Mouse (Mus musculus) cerebellum, postnatal 14 days (tissue): ENCODE data around the gene Zfp984.
"Not testable (repeated sequence)": the region's sequence is repeated elsewhere in the genome, so short reads cannot be mapped to it uniquely, and the experiment has no call there.

Experiments used
- DNase-seq, 2 experiments: peaks; one replicate each; pipeline ENCODE4 v3.0.0; 2021; ENCODE audit warnings: mixed read lengths in 2 of 2

Zfp984 gene

DNA sequence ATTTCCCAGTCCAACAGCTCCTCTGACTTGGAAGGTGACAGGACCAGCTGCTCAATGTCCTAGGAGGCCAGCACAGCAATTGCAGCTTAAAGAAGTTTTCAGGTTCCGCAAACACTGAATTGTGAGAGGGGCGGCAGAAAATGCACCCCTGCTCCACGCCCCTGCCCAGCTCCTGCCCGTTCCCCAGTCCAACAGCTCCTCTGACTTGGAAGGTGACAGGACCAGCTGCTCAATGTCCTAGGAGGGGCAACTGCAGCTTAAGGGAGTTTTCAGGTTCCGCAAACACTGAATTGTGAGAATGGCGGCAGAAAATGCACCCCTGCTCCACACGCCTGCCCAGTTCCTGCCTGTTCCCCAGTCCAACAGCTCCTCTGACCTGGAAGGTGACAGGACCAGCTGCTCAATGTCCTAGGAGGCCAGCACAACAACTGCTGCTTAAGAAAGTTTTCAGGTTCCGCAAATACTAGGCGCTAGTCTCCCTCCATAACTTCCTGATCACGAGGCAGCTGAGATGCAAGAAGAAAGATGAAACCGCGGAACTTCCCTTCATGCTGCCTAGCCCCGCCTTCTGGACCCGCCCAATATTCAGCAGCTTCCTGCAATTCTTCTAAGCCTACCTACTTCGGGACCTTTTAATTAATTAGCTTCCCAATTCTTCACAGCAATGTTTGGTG lies at the start of gene Zfp984:
Zfp984 (minus strand) TSS at position 497 of the 674 bp plus-strand sequence.
- not testable (repeated sequence) for DNase-seq

GRCm38 (mm10) chr4:147850776-147851175 lies 41.2 kb upstream of the Zfp984 start:
- no peak for DNase-seq

DNA sequence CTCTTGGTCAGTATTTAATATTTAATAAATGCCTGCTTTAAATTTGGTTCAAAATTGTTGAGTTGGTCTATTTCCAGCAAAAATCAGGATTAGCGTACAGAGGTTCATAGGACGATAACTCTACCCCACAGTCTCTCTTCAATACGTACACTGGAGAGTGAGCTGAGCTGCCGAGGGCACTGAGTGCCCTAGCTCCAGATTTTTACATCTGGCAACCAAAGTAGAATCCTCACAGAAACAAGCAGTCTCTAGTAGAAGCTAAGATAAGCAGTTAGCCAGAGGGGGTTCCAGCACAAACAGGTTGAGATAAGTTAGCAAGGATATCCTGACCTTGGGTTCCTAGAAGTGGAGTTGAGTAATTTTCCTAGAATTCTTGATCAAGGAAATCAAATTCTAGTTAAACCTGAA lies 39.0 kb upstream of the Zfp984 start:
- DNase-seq: no peak

DNA sequence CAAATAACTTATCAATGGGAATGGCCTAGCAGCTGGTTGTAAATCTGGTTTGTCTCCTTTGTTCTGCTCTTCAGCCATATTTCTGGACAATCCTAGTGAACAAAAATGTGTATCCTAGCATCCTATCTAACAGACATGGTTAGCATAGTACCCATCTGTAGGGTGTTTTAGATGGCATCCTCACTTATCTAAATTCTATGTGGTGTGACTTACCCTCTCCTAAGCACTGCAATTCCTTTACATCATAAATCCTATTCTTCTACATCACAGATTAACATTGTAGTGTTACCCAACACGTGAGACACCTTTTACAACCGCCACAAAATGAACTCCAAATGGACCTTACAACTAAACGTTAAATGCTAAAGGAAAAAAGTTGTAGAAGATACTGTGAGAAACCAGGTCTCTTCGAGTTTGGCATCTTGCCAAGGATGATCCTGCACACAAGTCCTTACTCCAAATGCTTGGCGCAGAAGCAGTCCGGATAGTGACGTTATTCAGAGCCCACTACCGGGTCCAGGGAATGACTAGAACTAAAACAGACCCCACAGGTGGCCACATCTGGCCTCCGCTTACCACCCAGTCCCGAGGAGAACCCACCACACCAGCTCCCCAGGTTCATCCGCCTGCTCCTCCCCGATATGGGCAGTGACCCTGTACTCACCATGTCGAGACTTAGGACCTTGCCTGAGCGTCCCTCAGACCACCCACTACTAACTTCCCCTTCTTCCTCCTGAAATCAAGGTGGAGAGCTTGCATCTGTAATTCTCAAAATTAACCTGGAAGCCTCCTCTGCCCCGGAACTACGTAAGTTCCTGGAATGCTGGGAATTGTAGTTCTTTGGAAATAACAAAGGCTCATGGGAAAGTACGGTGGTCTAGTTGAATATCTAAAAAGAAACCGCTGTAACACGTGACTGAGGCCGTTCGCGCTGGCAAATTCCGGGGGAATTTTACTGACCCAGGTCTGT lies 38.3 kb upstream of the Zfp984 start, which contains the start of gene Zfp933:
Zfp933 (minus strand) TSS at position 753 of the 970 bp plus-strand sequence.
- peak; percentile 68 to 79 for DNase-seq

- no peak for DNase-seq
These were observed 33.3 kb upstream of the Zfp984 start for GRCm38 (mm10) chr4:147842871-147843270.

- DNase-seq: peak; percentile 29 to 35
These were observed 29.7 kb upstream of the Zfp984 start for GRCm38 (mm10) chr4:147839282-147839681.

GRCm38 (mm10) chr4:147824389-147824788 lies 14.8 kb upstream of the Zfp984 start:
- no peak for DNase-seq

DNA sequence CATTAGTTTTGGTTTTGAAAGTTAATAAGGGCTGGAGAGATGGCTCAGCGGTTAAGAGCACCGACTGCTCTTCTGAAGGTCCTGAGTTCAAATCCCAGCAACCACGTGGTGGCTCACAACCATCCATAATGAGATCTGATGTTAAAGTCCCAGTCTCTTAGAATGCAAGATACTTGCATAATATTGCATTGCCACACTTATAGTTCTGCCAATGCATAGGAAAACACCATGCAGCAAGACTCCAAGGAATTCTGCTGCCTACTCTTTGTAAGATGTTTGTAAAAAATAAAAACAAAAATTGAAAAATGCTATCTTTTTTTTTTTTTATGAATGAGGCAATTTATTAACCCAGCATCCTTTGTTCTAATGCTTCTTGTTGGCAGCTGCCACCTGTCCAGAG lies 11.8 kb upstream of the Zfp984 start:
- not testable (repeated sequence) for DNase-seq

DNA sequence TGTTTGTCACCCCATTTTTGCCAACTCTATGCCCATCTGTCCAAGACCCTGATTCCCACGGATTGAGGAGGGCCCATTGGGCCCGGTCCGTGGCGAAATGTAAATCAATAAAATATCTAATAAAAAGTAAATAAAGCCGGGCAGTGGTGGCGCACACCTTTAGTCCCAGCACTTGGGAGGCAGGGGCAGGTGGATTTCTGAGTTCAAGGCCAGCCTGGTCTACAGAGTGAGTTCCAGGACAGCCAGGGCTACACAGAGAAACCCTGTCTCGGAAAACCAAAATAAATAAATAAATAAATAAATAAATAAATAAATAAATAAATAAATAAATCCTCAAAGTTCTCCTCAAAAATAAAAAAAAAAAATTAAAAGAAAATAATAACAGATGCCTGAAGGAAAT lies 10.1 kb upstream of the Zfp984 start:
- not testable (repeated sequence) for DNase-seq

DNA sequence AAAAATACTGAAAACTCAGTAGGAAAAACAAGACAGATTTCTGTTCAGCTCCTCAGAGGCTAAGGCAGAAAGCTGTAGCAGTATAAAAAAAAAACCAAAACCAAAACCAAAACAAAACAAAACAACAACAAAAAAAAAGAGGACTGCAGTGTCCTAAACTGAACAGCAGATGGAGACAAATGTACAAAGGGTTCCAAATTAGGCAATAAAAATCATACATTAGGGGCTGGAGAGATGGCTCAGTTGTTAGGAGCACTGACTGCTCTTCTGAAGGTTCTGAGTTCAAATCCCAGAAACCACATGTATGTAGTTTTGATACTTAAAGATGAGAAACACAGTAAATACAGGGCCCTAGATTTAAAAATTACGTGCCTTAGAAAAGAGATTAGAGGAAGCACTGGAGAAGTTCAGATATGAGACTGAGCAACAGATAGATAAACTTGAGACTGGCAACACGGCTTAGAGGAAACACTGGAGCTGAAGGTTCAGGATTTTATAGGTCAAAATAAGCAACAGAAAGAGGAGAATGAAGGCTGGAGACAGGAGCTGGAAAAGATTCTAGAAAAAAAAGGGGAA lies 5.1 kb upstream of the Zfp984 start:
- no peak for DNase-seq

DNA sequence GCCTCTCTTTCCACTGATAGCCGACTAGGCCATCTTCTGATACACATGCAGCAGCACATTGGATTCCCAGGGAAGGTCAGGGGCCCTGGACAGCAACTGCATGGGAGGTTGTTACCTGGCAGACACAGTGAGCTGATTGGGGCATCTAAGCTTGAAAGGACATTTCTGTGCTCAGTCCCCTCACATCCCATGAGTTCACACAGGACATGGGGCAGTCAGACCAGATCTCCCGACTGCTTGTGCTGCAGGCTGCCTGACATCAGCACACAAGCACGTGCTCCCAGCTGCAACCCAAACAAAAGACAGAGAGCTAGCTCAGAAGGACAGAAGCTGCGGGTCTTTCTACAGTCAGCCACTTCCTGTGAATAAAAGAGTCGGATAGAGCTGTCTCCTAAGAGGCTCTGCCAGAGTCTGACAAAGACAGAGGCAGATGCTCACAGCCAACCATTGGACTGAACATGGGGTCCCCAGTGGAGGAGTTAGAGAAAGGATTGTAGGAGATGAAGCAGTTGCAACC lies 3.7 kb upstream of the Zfp984 start:
- no peak for DNase-seq

- not testable (repeated sequence) for DNase-seq
These were observed 347 bp upstream of the Zfp984 start for GRCm38 (mm10) chr4:147809966-147810304.

DNA sequence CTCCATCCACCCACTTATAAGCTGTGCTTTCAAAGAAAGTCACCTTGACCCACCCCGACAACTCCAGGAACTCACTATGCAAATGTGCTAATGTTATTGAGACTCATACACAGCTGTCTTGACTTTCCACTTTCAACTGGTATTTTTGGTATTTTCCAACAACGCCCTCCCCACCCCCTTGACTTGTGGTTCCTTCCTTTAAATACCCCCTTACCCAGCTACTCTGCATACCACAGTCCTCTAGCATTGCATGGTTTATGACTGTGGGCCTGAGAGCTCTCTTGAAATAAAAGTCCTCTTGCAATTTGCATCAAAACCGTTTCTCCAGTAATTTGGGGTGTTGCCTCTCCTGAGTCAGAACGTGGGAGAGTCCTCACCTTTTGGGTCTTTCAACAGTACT lies 1.1 kb downstream of the Zfp984 start:
- not testable (repeated sequence) for DNase-seq

DNA sequence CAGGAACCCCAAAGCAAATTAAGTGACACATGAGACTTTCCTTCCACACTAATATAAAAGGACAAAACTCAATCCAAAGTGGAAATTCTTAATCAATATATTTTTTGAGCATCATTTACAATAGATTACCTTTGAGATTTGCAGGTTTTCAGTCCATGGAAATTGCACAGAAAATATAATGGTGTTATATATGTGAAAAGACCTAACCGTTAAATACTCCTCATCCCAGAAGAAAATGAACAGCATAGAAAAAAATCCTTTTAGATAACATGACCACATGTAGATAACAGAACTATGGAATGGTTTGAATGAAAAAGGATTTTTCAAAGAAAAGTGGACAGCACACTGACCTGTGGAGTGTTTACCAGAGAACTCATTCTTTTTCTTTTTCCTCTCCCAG lies 14.3 kb downstream of the Zfp984 start:
- DNase-seq: not testable (repeated sequence)

DNA sequence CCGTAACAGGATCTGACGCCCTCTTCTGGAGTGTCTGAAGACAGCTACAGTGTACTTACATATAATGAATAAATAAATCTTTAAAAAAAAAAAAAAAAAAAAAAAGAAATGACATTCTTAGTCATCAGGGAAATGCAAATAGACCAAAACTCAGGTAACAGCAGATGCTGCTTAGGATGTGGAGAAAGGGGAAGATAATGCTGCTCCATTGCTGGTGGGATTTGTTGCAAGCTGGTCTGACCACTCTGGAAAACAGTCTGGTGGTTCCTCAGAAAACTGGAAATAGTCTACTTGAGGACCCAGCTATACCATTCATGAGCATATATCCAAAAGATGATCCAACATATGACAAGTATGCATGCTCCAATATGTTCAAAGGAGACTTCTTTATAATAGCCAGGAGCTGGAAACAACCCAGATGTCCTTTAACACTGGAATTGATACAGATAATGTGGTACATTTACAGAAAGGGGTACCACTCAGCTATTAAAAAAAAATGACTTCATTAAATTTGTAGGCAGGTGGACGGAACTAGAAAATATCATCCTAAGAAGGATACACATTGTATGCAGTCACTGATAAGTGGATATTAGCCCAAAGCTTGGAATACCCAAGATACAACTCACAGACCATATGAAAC lies 15.4 kb downstream of the Zfp984 start:
- not testable (repeated sequence) for DNase-seq

GRCm38 (mm10) chr4:147793390-147793916 lies 16.1 kb downstream of the Zfp984 start:
- DNase-seq: not testable (repeated sequence)

DNA sequence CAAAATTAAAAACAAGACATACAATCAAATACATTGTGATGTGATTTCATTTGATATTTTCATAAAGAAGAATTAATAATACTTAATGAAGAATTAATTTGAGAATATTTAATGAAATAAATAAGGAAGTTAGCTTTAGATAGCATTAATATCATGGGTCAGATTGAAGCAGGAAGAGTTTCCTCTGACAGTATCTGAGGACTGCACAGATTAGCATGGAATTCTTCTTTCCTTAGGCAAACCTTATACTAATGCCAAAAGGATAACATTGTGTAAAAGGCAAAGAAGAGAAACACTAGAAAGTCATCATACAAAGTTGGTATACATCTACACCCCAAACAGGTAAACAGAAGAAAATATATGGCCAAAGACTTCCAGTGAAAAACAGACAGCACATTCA lies 17.9 kb downstream of the Zfp984 start:
- not testable (repeated sequence) for DNase-seq

- not testable (repeated sequence) for DNase-seq
These were observed 63.3 kb downstream of the Zfp984 start for GRCm38 (mm10) chr4:147746255-147746654.

DNA sequence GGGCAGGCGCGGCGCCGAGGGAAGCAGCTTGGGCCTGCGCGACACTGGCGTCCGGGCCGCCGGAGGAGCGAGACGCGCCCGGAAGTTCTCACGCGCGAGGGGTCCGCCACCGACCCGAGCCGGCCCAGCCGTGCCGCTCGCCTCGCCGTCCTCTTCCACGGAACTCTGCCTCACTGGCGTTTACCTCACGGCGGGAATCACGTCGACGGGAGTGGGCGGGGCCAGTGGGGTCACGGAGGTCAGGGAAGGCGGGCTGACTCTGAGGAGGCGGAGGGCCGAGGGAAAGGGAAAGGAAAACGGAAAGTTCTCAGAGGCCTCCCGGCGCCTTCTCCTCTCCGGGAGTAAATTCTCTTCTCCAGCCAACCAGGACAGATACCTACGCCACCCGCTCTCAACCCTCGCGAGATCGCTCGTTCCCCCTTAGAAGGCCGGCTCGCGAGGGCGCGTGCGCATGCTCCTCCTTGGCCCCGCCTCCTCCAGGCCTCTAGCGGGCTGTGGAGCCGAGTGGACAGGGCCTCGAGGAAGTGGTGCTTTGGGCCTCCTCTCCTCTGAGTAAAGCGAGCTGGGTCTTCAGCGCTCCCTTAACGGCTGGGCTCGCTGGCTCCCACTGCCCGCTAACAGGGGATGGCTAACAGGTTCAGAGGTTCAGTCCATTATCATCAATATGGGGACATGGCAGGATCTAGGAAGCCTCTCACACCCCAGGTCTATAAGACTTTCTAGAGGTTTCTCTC lies 70.8 kb downstream of the Zfp984 start:
- peak; percentile 1 to 2 for DNase-seq
